Mouse (Mus musculus): ENCODE data around the gene Rtf2.
A peak's percentile ranks its signal among the peaks of the same experiment; 100 is the strongest.

Gene Rtf2

GRCm38 (mm10) chr2:172440640-172441005 lies 267 bp downstream of the Rtf2 start:
- DNase-seq (ENCODE audit: low spot score) = no peak

- DNase-seq (ENCODE audit: low spot score) = no peak
Observed at GRCm38 (mm10) chr2:172441176-172441575, 820 bp downstream of the Rtf2 start.

GRCm38 (mm10) chr2:172445617-172446016 lies 5.3 kb downstream of the Rtf2 start:
- no peak for DNase-seq (ENCODE audit: low spot score)

GRCm38 (mm10) chr2:172447317-172447716 lies 7.0 kb downstream of the Rtf2 start:
- DNase-seq (ENCODE audit: low spot score) = no peak

GRCm38 (mm10) chr2:172448329-172448728 lies 8.0 kb downstream of the Rtf2 start:
- no peak for DNase-seq (ENCODE audit: low spot score)

- DNase-seq (ENCODE audit: low spot score) = no peak
Observed at GRCm38 (mm10) chr2:172450640-172451039, 10.3 kb downstream of the Rtf2 start.

- DNase-seq (ENCODE audit: low spot score) = no peak
Observed at GRCm38 (mm10) chr2:172452031-172452430, 11.7 kb downstream of the Rtf2 start.

- DNase-seq (ENCODE audit: low spot score) = no peak
Observed at GRCm38 (mm10) chr2:172452458-172452857, 12.1 kb downstream of the Rtf2 start.

- DNase-seq (ENCODE audit: low spot score) = no peak
Observed at GRCm38 (mm10) chr2:172458496-172458895, 18.1 kb downstream of the Rtf2 start, which contains the start of gene Gcnt7. Gene Gcnt7 (minus strand): TSS chr2:172458596.

GRCm38 (mm10) chr2:172460647-172461046 lies 20.3 kb downstream of the Rtf2 start:
- DNase-seq (ENCODE audit: low spot score) = no peak

- DNase-seq (ENCODE audit: low spot score) = no peak
Observed at GRCm38 (mm10) chr2:172462813-172463212, 22.5 kb downstream of the Rtf2 start.

- no peak for DNase-seq (ENCODE audit: low spot score)
Observed at GRCm38 (mm10) chr2:172466427-172467132, 26.2 kb downstream of the Rtf2 start.

GRCm38 (mm10) chr2:172467206-172467605 lies 26.9 kb downstream of the Rtf2 start:
- DNase-seq (ENCODE audit: low spot score) = no peak

GRCm38 (mm10) chr2:172468346-172468819 lies 28.0 kb downstream of the Rtf2 start:
- peak; percentile 10 for DNase-seq (ENCODE audit: low spot score)

- no peak for DNase-seq (ENCODE audit: low spot score)
Observed at GRCm38 (mm10) chr2:172472318-172472717, 32.0 kb downstream of the Rtf2 start, which contains the start of gene Fam209. Gene Fam209 (plus strand): TSS chr2:172472520.

GRCm38 (mm10) chr2:172473591-172473990 lies 33.2 kb downstream of the Rtf2 start:
- DNase-seq (ENCODE audit: low spot score) = peak; percentile 12

GRCm38 (mm10) chr2:172474970-172475369 lies 34.6 kb downstream of the Rtf2 start:
- no peak for DNase-seq (ENCODE audit: low spot score)

GRCm38 (mm10) chr2:172476707-172477260 lies 36.4 kb downstream of the Rtf2 start:
- no peak for DNase-seq (ENCODE audit: low spot score)

- no peak for DNase-seq (ENCODE audit: low spot score)
Observed at GRCm38 (mm10) chr2:172477350-172477749, 37.0 kb downstream of the Rtf2 start.

GRCm38 (mm10) chr2:172477860-172478259 lies 37.5 kb downstream of the Rtf2 start:
- DNase-seq (ENCODE audit: low spot score) = peak; percentile 45

- no peak for DNase-seq (ENCODE audit: low spot score)
Observed at GRCm38 (mm10) chr2:172480296-172480695, 39.9 kb downstream of the Rtf2 start.

- no peak for DNase-seq (ENCODE audit: low spot score)
Observed at GRCm38 (mm10) chr2:172481654-172482385, 41.5 kb downstream of the Rtf2 start.

All from lung, postnatal 25 days (tissue).